ENCODE assay signal across 25 mouse cellular contexts in the genomic region with DNA sequence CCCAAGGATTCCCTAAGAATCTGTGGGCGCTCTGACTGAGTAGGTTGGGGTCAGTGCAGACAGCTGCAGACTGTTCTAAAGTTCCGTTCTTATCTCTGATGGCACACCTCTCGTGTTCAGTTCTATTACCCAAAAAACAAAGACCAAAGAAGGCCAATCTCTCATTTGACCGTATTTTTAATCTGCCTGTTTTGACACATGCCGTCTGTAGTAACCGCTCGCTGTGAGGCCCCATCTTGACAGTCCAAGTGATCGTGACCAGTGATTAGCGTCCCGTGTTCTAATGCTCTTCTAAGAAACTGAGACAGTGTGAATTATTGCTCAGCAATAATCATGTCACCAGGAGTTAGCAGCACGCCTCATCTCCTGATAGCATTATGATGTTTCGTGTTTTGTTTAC. TPM values are rescaled to one million over a fixed set of nuclear protein-coding genes. Genes with fewer than 3 reads are reported as not detected.
DNase-seq lines count a peak whose midpoint lies in the region; ATAC-seq and TF ChIP-seq lines count a peak whose summit lies in the region.
"Had no signal": no experiment of that assay in that cellular context is flagged by ENCODE, and none has a peak within 500 bp of the region (broad histone marks: within the 10 kb centered on the region; RNA-seq: fewer than 3 reads in every experiment).

No protein-coding gene starts in this region.

- peak; percentile 72 for DNase-seq in c-Kit-positive CD71-positive TER-119-negative erythroid progenitor cells, embryonic 14.5 days (ENCODE audit: low read depth)
- no peak for DNase-seq in liver, embryonic 11.5 days (ENCODE audit: low spot score)
- peak; percentile 36 to 55 (median 46) for DNase-seq in liver, embryonic 14.5 days (ENCODE audit: low read depth in 3 of 3, low spot score in 3 of 3)
- DNase-seq in liver, postnatal 0 days, result no peak
- DNase-seq in lung, postnatal 14 days, result no peak
- DNase-seq in frontal cortex, adult 2 months (ENCODE audit: extremely low spot score in 1 of 2, low spot score in 1 of 2), result no peak
- no peak for DNase-seq in heart, postnatal 4 days
- DNase-seq: adrenal gland, postnatal 10 days; adrenal gland, postnatal 36 days; B cell, adult 2 months; cerebellum, adult 18-20 months; cerebellum, adult 9-10 months; cerebellum, postnatal 14 days; gastrocnemius, adult 2 months; gastrocnemius, postnatal 14 days; heart, adult 11 months; heart, postnatal 36 days had no signal

- H3K4me3 ChIP-seq in liver, embryonic 11.5 days (ENCODE audit: low read depth, low read length), result no peak overlapping the region
- H3K4me3 ChIP-seq in liver, embryonic 14.5 days (ENCODE audit: insufficient read depth in 1 of 2, low read depth in 2 of 2, low read length in 2 of 2), result no peak overlapping the region
- no peak overlapping the region for H3K4me3 ChIP-seq in liver, postnatal 0 days (ENCODE audit: low read depth, low read length)
- H3K4me3 ChIP-seq: forebrain, embryonic 10.5 days; forebrain, embryonic 13.5 days; gastrocnemius, adult 2 months had no signal

- TF ChIP-seq EP300 in liver, embryonic 14.5 days (IDR thresholded peaks at IDR 0.05; ENCODE audit: low read depth), result peak; percentile 65
- TF ChIP-seq EP300 in liver, postnatal 0 days (IDR thresholded peaks at IDR 0.05; ENCODE audit: low read depth), result no peak; the same call in 1 of the 2 replicates

- peaks cover 26% of the 10 kb centered on the region for H3K27me3 ChIP-seq in liver, embryonic 11.5 days (replicated peaks; ENCODE audit: control insufficient read depth, insufficient read depth, low read length)
- peaks cover 18% of the 10 kb centered on the region for H3K27me3 ChIP-seq in liver, embryonic 14.5 days (ENCODE audit: control insufficient read depth, insufficient read depth, low read length)
- peaks cover 17% of the 10 kb centered on the region for H3K27me3 ChIP-seq in liver, postnatal 0 days (ENCODE audit: insufficient read depth, low read length)

- no peaks in the 10 kb centered on the region for H3K9me3 ChIP-seq in liver, embryonic 11.5 days (ENCODE audit: control insufficient read depth, low read length)
- no peaks in the 10 kb centered on the region for H3K9me3 ChIP-seq in liver, embryonic 14.5 days (ENCODE audit: control insufficient read depth, low read length)
- no peaks in the 10 kb centered on the region for H3K9me3 ChIP-seq in liver, postnatal 0 days (ENCODE audit: low read length)
- H3K9me3 ChIP-seq: forebrain, embryonic 10.5 days; forebrain, embryonic 13.5 days had no signal

- H3K36me3 ChIP-seq in liver, embryonic 11.5 days (ENCODE audit: control insufficient read depth, insufficient read depth, low read length), result 0 out of 2 replicates have a peak, but pooled peaks cover 2% of the 10 kb centered on the region
- H3K36me3 ChIP-seq in liver, embryonic 14.5 days (replicated peaks; ENCODE audit: control insufficient read depth, insufficient read depth, low read depth), result no peaks in the 10 kb centered on the region
- peaks cover 17% of the 10 kb centered on the region for H3K36me3 ChIP-seq in liver, postnatal 0 days (replicated peaks; ENCODE audit: insufficient read depth, low read length)

- peak overlapping the region; percentile 54; the same call in 1 of the 2 replicates for H3K27ac ChIP-seq in liver, embryonic 11.5 days (ENCODE audit: low read depth, low read length)
- peak overlapping the region; percentile 39 for H3K27ac ChIP-seq in liver, embryonic 14.5 days
- 0 out of 2 replicates have a peak overlapping the region, but pooled peaks have one; percentile 39 for H3K27ac ChIP-seq in liver, postnatal 0 days (ENCODE audit: low read depth)
- H3K27ac ChIP-seq: forebrain, embryonic 10.5 days; forebrain, embryonic 13.5 days; gastrocnemius, adult 2 months; hindbrain, embryonic 14.5 days; hindbrain, postnatal 0 days had no signal

- peak; percentile 57 for ATAC-seq in liver, embryonic 11.5 days (replicated peaks; ENCODE audit: low FRiP score)
- peak; percentile 62; the same call in 1 of the 2 replicates for ATAC-seq in liver, embryonic 14.5 days (ENCODE audit: insufficient read depth)
- ATAC-seq in liver, postnatal 0 days, result peak; percentile 35
- ATAC-seq: forebrain, embryonic 13.5 days; forebrain, embryonic 16.5 days; hindbrain, postnatal 0 days; inflammation-experienced regulatory T-cells, adult 6 months had no signal

- 61% methylated on average over 12 of the region's 12 CpGs for WGBS in liver, embryonic 11.5 days
- 18% methylated on average over 12 of the region's 12 CpGs for WGBS in liver, embryonic 14.5 days (ENCODE audit: insufficient replicate concordance)
- 60% methylated on average over 12 of the region's 12 CpGs for WGBS in liver, postnatal 0 days (ENCODE audit: insufficient replicate concordance)

- no peak for TF ChIP-seq CTCF in liver, embryonic 14.5 days (IDR thresholded peaks at IDR 0.05; ENCODE audit: low read depth)
- TF ChIP-seq CTCF in liver, postnatal 0 days (IDR thresholded peaks at IDR 0.05; ENCODE audit: low read depth), result no peak

- peaks cover 30% of the 10 kb centered on the region for H3K4me1 ChIP-seq in liver, embryonic 11.5 days (replicated peaks; ENCODE audit: control insufficient read depth, insufficient read depth, low read length)
- peaks cover 20 to 30% of the 10 kb centered on the region in 2 experiments for H3K4me1 ChIP-seq in liver, embryonic 14.5 days (replicated peaks; ENCODE audit: control insufficient read depth in 2 of 2, insufficient read depth in 2 of 2, low read length in 1 of 2)
- peaks cover 16% of the 10 kb centered on the region for H3K4me1 ChIP-seq in liver, postnatal 0 days (ENCODE audit: insufficient read depth)

- no peak overlapping the region for H3K4me2 ChIP-seq in liver, embryonic 11.5 days
- H3K4me2 ChIP-seq in liver, embryonic 14.5 days (ENCODE audit: low read depth), result peak overlapping the region; percentile 44
- H3K4me2 ChIP-seq in liver, postnatal 0 days (ENCODE audit: low read depth, low read length), result peak overlapping the region; percentile 44; the same call in 1 of the 2 replicates
- H3K4me2 ChIP-seq: forebrain, embryonic 13.5 days; heart, embryonic 11.5 days; hindbrain, embryonic 14.5 days had no signal

- no peak overlapping the region for H3K9ac ChIP-seq in liver, embryonic 11.5 days (ENCODE audit: low read depth, low read length)
- H3K9ac ChIP-seq in liver, embryonic 14.5 days (replicated peaks), result no peak overlapping the region; the same call in 1 of the 2 replicates
- H3K9ac ChIP-seq in liver, postnatal 0 days (replicated peaks), result no peak overlapping the region
- H3K9ac ChIP-seq: forebrain, embryonic 13.5 days; hindbrain, embryonic 14.5 days had no signal

RNA-seq across cellular contexts. Expression of a gene that starts 4.3 kb away (rescaled TPM):
- 1.0 and 1.7 TPM in 2 replicates for polyA plus RNA-seq in liver, embryonic 11.5 days (2014; fragmentation: Nextera tagmentation; extraction: Ambion mirVana)
- 0.61 and 0.77 TPM in 2 replicates for polyA plus RNA-seq in liver, embryonic 14.5 days (2012; rRNA removed)
- polyA plus RNA-seq in liver, embryonic 14.5 days (2014; fragmentation: Nextera tagmentation; extraction: Ambion mirVana), result 0.44 and 0.71 TPM in 2 replicates
- 0.27 and 0.61 TPM in 2 replicates for polyA plus RNA-seq in liver, postnatal 0 days (2015; fragmentation: Nextera tagmentation; extraction: Ambion mirVana)
- polyA plus RNA-seq in frontal cortex, adult 2 months (2012; rRNA removed), result 11.3 and 15.5 TPM in 2 replicates
- total RNA-seq in heart, postnatal 4 days (2021), result under 1 TPM in 1 of 2 experiments, not detected in 1; 0.43 TPM
- total RNA-seq: adrenal gland, adult 18-20 months; adrenal gland, postnatal 36 days; gastrocnemius, adult 2 months; heart, postnatal 36 days had no signal
- polyA plus RNA-seq: inflammation-experienced regulatory T-cells, adult 6 months had no signal

Comparison
In these comparisons a context has a peak if more than half of its experiments do, and no peak if none do; other contexts are left out.
1. DNase-seq: peak in c-Kit-positive CD71-positive TER-119-negative erythroid progenitor cells, embryonic 14.5 days (single experiment) and liver, embryonic 14.5 days (3 of 3); none in liver, embryonic 11.5 days (single experiment), liver, postnatal 0 days (single experiment), lung, postnatal 14 days (single experiment), frontal cortex, adult 2 months (0 of 2) and heart, postnatal 4 days (single experiment).
2. Peak in every context shown above with its lines, with median percentiles within 50 percentile points of each other: ATAC-seq and H3K27ac ChIP-seq.